Mouse (Mus musculus) kidney, postnatal 0 days (tissue): ENCODE data around the gene Lax1. TPM values are rescaled to one million over a fixed set of nuclear protein-coding genes. Genes with fewer than 3 reads are reported as not detected.

Experiments
- ATAC-seq: fragments of 200-750 bp; cut with Nextera tagmentation; replicated peaks from 2 replicates; pipeline ENCODE4 v1.8.0; 2017; ENCODE audit warnings: low read depth, moderate number of reproducible peaks, moderate TSS enrichment, moderate library complexity; ENCODE audit not compliant: low FRiP score
- DNase-seq: peaks from one replicate; pipeline ENCODE4 v3.0.0-alpha.2; 2016; ENCODE audit warnings: low spot score
- H3K27ac ChIP-seq: fragments of 300-500 bp; sonication (generic); 2 replicates; pipeline ENCODE4 v1.5.1; 2014; ENCODE audit warnings: mild to moderate bottlenecking
- H3K27me3 ChIP-seq: fragments of 300-500 bp; sonication (generic); 2 replicates; pipeline ENCODE4 v1.6.1; 2014; ENCODE audit warnings: low read length, mixed read lengths; ENCODE audit not compliant: insufficient read depth
- H3K36me3 ChIP-seq: fragments of 300-500 bp; sonication (generic); 2 replicates; pipeline ENCODE4 v1.6.1; 2014; ENCODE audit warnings: low read length, mixed read lengths; ENCODE audit not compliant: insufficient read depth
- H3K4me1 ChIP-seq: fragments of 300-500 bp; sonication (generic); replicated peaks from 2 replicates; pipeline ENCODE4 v1.6.1; 2014; ENCODE audit warnings: antibody characterized with exemption, low read length, mixed read lengths; ENCODE audit not compliant: insufficient read depth
- H3K4me2 ChIP-seq: fragments of 300-500 bp; sonication (generic); 2 replicates; pipeline ENCODE4 v1.6.1; 2014; ENCODE audit warnings: mild to moderate bottlenecking, low read length, moderate library complexity, mixed read lengths
- H3K4me3 ChIP-seq: fragments of 300-500 bp; sonication (generic); replicated peaks from 2 replicates; pipeline ENCODE4 v1.5.1; 2014; ENCODE audit warnings: low read depth, low read length
- H3K9ac ChIP-seq: fragments of 300-500 bp; sonication (generic); 2 replicates; pipeline ENCODE4 v1.6.1; 2014; ENCODE audit warnings: low read depth, low read length
- H3K9me3 ChIP-seq: fragments of 300-500 bp; sonication (generic); replicated peaks from 2 replicates; pipeline ENCODE4 v1.6.1; 2016; ENCODE audit warnings: low read length, inconsistent platforms, mixed read lengths
- CTCF ChIP-seq: IDR thresholded peaks from 2 replicates; pipeline ENCODE4 v1.5.1; 2016; ENCODE audit warnings: antibody characterized with exemption, low read depth, mild to moderate bottlenecking, moderate library complexity
- WGBS: fragments of 180-500 bp; shearing (Covaris S2); extraction: QIAGEN DNeasy Blood & Tissue Kit; methylation state at CpG from one replicate; pipeline ENCODE4 v1.1.7; 2014; 5-methylcytosine and 5-hydroxymethylcytosine counted together
- microRNA-seq: library from miRNA; unstranded; fragments of <30 nt; microRNA quantifications from one replicate; pipeline ENCODE4, GENCODE M21; 2016
- polyA plus RNA-seq: library from polyadenylated mRNA; unstranded; fragments of >200 nt; fragmentation: Nextera tagmentation; extraction: Ambion mirVana; gene quantifications from 2 replicates; pipeline ENCODE4 v1.2.1, GENCODE M21; 2015

The Lax1 gene
- polyA plus RNA-seq, 1 experiment from 2014 or later: 0.58 TPM

DNA sequence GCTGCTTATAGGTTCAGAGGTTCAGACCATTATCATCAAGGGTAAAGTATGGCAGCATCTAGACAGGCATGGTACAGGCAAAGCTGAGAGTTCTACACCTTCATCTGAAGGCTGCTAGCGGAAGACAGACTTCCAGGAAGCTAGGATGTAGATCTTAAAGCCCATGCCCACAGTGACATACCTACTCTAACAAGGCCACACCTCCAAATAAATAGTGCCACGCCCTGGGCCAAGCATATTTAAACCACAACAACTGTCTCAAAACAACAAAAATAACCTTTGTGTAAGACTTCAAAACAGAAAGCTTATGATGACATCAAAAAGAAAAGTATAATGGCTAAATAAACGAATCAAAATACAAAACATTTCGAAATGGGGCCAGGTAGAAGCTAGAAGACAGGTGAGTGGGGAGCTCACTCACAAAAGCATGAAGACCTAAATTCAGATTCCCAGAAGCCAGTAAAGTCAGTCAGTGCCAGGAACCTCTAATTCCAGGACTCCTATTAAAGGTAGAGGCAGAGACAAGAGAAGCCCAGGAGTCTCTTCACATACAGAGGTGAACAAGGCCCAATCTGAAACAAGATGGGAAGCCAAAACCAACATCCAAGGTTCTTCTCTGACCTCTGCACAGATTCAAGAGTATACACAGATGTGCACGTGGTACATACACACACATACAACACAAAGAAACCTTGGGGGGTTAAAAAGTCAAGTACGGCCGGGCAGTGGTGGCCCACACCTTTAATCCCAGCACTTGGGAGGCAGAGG lies 39.4 kb downstream of the Lax1 start:
- WGBS: 93% methylated on average over 7 of the region's 7 CpGs
- H3K4me2 ChIP-seq: no peak overlapping the region
- DNase-seq: no peak
- no peak for ATAC-seq
- no peak overlapping the region for H3K27ac ChIP-seq
- no peak overlapping the region for H3K9ac ChIP-seq
- no peak for TF ChIP-seq CTCF
- no peaks in the 10 kb centered on the region for H3K9me3 ChIP-seq
- H3K27me3 ChIP-seq: no peaks in the 10 kb centered on the region
- H3K4me1 ChIP-seq: 0 out of 2 replicates have a peak, but pooled peaks cover 3% of the 10 kb centered on the region
- peaks cover 12% of the 10 kb centered on the region; the same call in 1 of the 2 replicates for H3K36me3 ChIP-seq
- H3K4me3 ChIP-seq: no peak overlapping the region

GRCm38 (mm10) chr1:133645652-133646051 lies 44.3 kb downstream of the Lax1 start:
- H3K9me3 ChIP-seq: no peaks in the 10 kb centered on the region
- H3K9ac ChIP-seq: no peak overlapping the region
- 88% methylated on average over 5 of the region's 5 CpGs for WGBS
- DNase-seq (no peak), ATAC-seq (no peak)
- H3K27me3 ChIP-seq: no peaks in the 10 kb centered on the region
- no peak overlapping the region for H3K4me2 ChIP-seq
- no peaks in the 10 kb centered on the region for H3K4me1 ChIP-seq
- peaks cover 42% of the 10 kb centered on the region for H3K36me3 ChIP-seq
- H3K27ac ChIP-seq: no peak overlapping the region
- no peak for TF ChIP-seq CTCF
- H3K4me3 ChIP-seq: no peak overlapping the region

DNA sequence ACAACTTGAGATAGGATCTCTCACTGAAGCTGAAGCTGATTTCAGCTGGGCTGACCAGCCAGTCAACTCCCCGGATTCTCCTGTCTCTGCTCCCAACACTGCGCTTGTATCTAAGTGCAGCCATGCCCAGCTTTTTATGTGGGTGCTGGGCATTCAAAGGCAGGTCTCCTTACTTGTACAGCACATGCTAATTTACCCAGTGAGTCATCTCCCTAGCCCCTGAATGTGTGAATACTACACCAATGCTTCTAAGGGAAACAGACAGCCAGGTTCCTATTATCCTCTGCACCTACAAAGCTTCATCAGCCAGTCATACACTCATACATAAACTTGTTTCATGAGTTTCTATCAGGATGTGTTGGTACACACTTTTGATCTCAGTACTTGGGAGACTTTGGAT lies 48.7 kb downstream of the Lax1 start:
- Histone ChIP-seq H3K4me1 (no peaks in the 10 kb centered on the region), H3K27me3 (no peaks in the 10 kb centered on the region), H3K9me3 (no peaks in the 10 kb centered on the region), H3K4me3 (no peak overlapping the region), H3K36me3 (peaks cover 71% of the 10 kb centered on the region), H3K4me2 (no peak overlapping the region), H3K9ac (no peak overlapping the region), H3K27ac (no peak overlapping the region)
- no peak for TF ChIP-seq CTCF
- 93% methylated on average over 2 of the region's 2 CpGs for WGBS
- no peak for DNase-seq
- ATAC-seq: no peak

- Histone ChIP-seq H3K4me1 (no peaks in the 10 kb centered on the region), H3K36me3 (peaks cover 69% of the 10 kb centered on the region), H3K27ac (no peak overlapping the region), H3K4me3 (no peak overlapping the region), H3K9me3 (no peaks in the 10 kb centered on the region), H3K4me2 (no peak overlapping the region), H3K27me3 (no peaks in the 10 kb centered on the region), H3K9ac (no peak overlapping the region)
- ATAC-seq (no peak), DNase-seq (no peak)
- TF ChIP-seq CTCF: no peak
- WGBS: 86% methylated on average over 6 of the region's 6 CpGs
These were observed 51.4 kb downstream of the Lax1 start for GRCm38 (mm10) chr1:133638517-133638916.

DNA sequence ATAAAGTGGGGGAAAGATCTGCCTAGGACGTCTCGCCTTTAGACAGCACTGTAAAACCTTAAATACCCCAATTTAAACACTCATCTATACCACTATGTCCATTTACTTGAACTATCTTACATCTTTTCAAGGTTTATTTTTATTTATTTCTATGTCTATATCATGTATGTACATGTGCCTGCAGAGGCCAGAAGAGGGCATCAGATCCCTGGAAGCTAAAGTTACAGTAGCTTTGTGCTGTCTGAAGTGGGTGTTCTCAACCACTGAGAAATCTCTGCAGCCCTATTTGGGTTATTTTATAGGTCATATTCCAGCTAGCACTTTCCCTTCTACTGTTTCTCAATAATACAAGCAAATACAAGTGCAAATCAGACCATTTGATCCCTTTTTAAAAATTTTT lies 57.7 kb downstream of the Lax1 start:
- H3K4me3 ChIP-seq: no peak overlapping the region
- no peaks in the 10 kb centered on the region for H3K9me3 ChIP-seq
- no peak overlapping the region for H3K27ac ChIP-seq
- ATAC-seq (no peak), DNase-seq (peak; percentile 21)
- H3K9ac ChIP-seq: no peak overlapping the region
- H3K27me3 ChIP-seq: no peaks in the 10 kb centered on the region
- H3K4me2 ChIP-seq: no peak overlapping the region
- peak; percentile 61 for TF ChIP-seq CTCF
- H3K36me3 ChIP-seq: peaks cover 69% of the 10 kb centered on the region
- WGBS: 82% methylated on average over 2 of the region's 2 CpGs
- no peaks in the 10 kb centered on the region for H3K4me1 ChIP-seq

Small RNA genes within 50 kb of the gene (microRNA-seq; reads per million reads assigned to microRNA genes)
- not detected for gene Mir6903

Other genes starting within 250 kb of the Lax1 start
- 591 and 663 TPM in 2 replicates for gene Snrpe, start 79.8 kb downstream of the Lax1 start, polyA plus RNA-seq
- gene Zbed6, start 29.2 kb downstream of the Lax1 start, polyA plus RNA-seq: not detected in 2 replicates
- 3.5 and 3.8 TPM in 2 replicates for gene Gm38394, start 28.8 kb downstream of the Lax1 start, polyA plus RNA-seq
- 5.6 and 7.2 TPM in 2 replicates for gene Atp2b4, start 110.9 kb upstream of the Lax1 start, polyA plus RNA-seq
- 0.39 and 0.40 TPM in 2 replicates for gene Optc, start 217.9 kb upstream of the Lax1 start, polyA plus RNA-seq
- gene Prelp, start 231.3 kb upstream of the Lax1 start, polyA plus RNA-seq: 2.2 TPM in 2 replicates